Mouse (Mus musculus): ENCODE measurements around the gene Bri3.

The Bri3 gene

GRCm38 (mm10) chr5:144267535-144268241 is 23.5 kb downstream of the Bri3 start:
- DNase-seq, result no peak

DNA sequence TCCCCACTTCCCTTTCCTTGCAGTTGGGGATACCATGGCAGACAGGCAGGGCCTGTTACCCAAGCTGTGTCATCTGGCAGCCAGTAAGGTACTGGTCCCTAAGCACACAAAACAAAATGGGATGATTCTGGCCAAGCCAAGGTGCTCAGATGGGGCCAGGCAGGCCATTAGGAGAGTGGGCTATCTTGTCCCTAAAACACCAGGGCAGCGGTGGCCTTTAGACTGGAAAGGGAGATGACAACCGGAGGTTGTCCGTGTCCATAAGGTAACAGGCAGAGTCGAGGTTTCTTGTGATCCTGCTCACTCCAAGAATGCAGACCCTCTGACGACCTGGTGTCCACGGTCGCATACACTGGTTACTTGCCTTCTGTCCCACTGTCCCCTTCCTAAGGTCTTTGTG is 25.7 kb downstream of the Bri3 start:
- no peak for DNase-seq

- no peak for DNase-seq
Observed at GRCm38 (mm10) chr5:144270420-144270819, 26.2 kb downstream of the Bri3 start.

- DNase-seq, result no peak
Observed at GRCm38 (mm10) chr5:144271118-144271517, 26.9 kb downstream of the Bri3 start.

DNA sequence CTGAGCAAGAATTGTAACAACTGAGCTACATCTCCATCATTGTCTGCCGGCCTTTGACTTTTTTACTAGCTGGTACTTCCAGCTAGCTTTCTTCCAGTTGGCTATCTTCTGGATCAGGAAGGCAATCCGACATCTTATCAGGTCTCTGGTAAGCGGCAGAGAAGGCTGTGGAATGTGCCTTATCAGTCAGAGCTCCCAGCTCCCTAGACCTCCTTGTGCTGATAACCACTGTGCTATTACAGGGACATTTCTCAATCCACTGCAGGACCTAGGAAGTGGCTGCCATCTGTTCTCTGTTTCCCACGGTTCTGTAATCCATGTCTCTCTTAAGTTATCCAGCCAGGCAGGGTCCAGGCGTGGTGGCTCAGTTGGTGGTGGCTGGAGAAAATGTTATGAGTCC is 27.5 kb downstream of the Bri3 start:
- DNase-seq, result no peak

DNA sequence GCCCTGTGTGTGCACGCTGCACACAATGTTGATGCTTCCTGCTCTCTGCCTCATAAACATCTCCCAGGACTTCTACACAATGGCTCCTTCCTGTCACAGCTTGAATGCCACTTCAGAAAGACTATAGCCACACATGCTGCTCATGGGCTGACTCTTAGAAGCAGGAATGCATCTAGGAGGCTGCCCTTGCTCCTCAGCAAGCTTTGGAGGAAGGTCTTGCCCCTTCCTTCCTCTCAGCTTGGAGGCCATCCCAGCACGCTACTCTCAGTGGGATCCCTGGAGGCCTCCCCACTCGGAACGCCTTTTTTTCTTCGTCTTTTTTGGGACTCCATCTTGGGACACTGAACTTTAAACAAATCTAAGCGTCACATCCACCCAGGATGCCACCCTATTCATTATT is 30.7 kb downstream of the Bri3 start:
- no peak for DNase-seq

DNA sequence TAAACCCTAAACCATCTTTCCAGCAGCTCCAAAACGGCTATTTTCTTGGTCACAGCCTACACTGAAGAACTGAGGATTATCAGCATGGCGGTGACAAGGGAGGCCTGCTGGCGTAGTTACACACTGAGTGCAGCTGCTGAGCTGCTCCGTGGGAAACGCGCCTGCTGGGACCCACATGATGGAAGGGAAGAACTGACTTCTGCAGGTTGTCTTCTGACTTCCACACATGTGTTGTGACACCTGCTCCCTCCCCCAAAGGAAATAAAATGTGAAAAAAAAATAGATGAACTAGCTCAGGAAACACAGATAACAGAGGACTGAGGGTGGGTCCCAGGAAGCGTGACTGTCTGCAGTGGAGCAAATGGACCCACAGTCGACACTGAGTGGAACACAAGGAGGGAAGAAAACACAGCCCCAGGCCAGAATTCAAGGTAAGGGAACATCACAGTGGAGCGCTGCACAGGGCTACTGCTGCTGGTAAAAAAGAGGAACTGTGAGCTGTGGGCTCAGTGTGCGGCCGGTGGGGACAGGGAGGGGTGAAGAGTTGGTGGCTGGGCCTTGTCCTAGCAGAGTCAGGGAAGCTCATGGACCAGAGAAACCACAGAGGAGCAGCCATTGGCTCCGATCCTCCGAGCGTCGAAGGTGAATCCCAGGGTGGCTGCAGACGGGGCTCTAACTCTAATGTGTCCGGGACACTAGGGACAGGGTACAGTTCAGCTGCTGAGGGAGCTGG is 32.8 kb downstream of the Bri3 start:
- DNase-seq, result no peak

DNA sequence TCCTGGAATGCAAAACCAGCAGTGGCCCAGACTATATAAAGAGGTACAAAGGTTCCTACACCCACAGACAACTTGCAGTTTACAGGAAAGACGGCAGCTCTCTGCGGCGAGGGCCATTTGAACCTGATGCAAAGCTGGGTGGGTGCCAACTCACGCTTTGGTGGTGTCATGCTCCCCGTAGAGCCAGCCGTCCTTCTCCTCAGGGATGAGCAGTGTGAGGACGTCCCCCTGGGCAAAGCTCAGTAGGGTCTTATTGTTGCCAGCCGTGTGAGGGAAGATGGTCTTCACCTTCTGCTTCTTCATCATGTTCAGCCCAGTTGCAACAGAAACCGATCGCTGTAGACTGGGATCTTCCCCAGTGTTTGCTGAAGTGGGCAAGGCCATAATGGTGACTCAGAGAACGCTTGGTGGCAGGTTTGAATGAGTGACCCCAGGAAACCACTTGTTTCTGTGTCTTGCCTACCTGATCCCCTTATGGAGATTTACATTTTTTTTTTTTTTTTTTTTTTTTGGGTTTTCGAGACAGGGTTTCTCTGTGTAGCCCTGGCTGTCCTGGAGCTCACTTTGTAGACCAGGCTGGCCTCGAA is 34.2 kb downstream of the Bri3 start:
- DNase-seq, result no peak

- DNase-seq, result no peak
Observed at GRCm38 (mm10) chr5:144279081-144279541, 34.9 kb downstream of the Bri3 start.

- no peak for DNase-seq
Observed at GRCm38 (mm10) chr5:144279926-144280325, 35.7 kb downstream of the Bri3 start.

GRCm38 (mm10) chr5:144282470-144283260 is 38.4 kb downstream of the Bri3 start:
- no peak for DNase-seq

GRCm38 (mm10) chr5:144283551-144284031 is 39.4 kb downstream of the Bri3 start:
- DNase-seq, result no peak

DNA sequence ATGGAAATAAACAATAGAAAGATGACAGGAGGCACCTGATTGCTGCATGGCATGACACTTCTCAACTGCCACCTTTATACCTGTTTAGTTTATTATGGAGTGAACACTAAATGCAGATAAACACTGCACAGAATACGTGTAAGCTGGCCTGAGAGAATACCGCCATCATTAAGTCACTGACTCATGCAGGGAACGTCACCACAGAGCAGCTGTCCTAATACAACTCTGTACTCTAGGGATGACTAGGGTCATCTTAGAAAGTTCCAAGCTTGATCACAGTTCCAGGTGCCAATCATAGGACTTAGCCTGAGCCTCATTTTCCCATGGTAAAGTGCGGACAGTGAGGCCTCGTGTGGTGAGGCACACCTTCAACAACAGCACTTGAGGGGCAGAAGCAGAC is 40.4 kb downstream of the Bri3 start:
- DNase-seq, result no peak

DNA sequence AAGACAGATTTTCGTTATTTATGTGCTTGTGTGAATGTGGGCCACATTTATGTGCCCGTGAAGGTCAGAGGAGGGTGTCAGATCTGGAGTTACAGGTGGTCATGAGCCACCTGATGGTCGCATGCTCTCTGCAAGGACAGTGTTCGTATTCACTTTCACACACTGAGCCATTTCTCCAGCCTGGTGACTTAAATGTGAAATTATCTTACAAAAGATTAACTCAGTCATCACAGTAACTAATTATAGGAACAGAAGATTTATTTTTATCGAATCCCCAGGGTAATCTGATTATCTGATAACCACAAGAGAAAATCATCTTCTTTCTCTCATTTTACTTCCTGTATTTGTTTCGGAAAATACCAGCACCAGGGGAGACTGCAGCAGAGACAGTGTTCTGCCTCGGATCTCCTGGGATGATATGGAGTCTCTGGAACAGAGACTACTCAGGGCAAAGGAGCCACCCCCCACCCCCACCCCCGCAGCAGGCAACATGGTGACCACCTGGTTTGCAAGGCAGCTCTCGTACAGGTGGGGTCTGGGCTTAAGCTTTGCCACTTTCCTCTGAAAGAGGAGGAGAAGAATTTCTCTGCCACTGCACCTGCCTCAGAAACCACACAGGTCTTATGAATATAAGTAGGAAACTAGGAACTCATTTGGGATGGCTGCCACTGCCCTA is 42.5 kb downstream of the Bri3 start:
- no peak for DNase-seq

GRCm38 (mm10) chr5:144287267-144287820 is 43.1 kb downstream of the Bri3 start:
- no peak for DNase-seq

DNA sequence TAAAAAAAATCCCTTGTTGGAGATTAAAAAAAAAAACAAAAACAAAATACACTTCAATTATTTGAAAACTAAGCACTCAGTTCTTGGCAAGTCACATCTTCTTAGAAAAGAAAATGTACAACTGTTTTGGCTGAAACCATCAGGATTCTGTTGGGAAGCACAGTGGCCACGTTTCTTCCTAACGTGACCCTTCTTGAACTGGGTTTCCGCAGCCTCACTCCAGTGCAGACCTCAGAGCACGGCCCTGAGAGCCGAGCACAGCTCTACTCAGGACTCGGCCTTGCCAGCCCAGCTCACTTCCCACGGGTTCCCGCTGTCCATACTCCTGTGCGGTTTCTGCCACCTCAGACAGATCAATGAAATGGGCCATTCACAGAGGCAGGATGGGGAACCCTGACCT is 44.2 kb downstream of the Bri3 start:
- no peak for DNase-seq

DNA sequence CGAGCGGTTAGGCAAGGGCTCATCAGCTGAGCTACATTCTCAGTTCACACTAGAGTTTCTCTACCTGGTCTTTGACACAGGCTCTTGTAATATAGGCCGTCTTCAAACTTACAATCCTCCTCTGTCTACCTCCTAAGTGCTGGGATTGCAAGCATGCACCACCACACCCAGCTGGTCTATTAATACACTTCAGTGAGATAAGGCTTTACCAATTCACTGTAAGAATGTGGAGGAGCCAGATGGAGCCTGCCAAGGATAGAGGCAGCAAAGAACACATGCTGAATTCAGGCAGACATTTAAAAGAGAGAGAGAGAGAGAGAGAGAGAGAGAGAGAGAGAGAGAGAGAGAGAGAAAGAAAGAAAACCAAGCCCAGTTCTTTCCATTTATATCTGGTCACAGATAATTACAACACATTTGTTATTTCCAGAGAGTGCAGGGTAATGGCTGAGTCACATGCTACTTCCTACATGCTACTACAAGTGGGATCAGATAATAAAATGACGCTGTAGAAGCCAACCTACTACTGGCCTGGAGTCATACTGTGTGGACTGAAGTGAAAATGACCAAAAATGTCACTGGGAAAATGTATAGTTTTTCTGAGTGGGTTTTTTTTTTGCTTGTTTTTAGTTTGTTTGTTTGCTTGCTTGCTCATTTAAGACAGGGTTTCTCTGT is 45.7 kb downstream of the Bri3 start:
- no peak for DNase-seq

DNA sequence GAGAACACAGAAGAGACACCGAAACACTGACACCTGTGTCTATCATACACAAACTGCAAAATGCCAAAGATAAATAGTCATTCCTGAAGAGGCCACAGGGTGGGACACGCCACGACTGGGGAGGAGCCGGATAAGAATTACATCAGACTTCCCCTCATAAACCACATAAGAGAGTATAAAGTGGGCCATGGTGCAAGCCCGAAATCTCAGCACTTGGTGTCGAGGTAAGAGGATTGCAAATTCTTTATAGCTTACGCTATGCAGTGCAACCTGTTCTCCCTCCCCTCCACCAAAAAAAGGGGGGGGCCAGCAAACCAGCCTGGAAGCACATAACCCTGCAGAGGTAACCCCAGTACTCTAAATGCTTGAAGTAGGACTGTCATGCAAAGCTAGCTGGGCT is 50.7 kb downstream of the Bri3 start:
- DNase-seq, result no peak

DNA sequence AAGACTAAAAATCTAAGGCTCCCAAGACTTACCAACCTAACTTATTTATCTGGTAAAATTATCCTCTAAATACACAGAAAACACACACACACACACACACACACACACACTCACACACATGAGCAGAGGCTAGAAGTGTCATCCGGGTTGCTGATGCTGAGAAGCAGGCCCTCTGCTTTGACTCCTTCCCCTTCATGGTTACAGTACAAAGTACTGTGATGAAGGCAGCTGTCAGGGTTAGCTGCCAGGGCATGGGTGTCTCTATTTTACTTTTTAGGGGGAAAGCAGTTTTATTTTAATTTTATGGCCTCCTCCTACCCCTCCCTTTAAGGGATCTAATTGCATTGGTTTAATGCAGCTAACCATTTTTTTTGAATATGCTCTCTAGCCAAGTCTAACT is 51.1 kb downstream of the Bri3 start:
- no peak for DNase-seq

- DNase-seq, result no peak
Observed at GRCm38 (mm10) chr5:144296090-144296604, 51.9 kb downstream of the Bri3 start.

DNA sequence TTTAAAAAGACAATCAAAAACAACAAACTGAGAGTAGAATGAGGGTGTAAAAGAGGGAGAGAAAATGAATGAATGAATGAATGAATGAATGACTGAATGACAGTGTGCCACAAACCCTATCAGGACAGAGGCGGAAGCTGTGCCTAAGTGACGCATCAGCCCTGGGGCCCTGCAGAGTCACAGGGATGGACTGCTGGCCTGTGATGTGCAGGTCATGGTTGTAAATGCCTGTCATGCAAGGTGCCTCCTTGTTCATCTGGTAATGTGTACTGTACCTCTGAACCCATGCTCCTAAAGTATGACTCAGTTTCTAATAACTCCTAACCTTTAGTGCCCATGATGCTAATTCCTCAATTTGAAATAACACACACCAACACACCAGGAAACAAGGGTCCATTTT is 58.8 kb downstream of the Bri3 start:
- DNase-seq, result no peak
